In the genomic region with DNA sequence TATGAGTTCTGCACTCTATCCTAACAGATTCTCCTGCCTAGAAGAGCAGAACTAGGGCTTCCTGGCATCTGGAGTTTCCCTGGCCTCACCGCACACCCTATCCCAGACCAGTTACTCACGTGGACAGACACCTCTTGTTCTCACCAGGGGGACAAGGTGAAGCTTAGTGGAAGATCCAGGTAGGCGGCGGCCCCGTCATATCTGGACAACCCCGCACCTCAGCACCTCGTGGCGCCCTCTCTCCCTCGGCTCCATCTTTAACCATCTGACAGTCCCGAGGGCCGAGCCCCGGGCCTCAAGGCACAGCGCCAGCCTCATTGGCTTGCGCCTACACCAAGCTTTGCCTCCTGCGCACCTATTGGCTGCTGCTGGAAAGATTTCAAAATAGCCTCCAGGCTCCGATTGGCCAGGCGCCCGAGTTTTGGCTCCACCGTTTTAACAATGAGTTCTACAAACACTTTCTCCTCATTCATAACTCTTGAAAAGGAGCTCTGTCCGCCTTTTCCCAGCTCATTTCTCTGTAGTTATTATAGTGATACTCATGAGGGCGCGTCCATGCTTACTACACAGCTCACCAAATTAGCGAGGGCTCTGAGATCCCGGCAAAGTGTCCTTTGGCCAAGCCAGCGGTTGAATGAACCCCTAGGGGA, we compare ENCODE assay signal across 8 mouse cellular contexts. TPM values are rescaled to one million over a fixed set of nuclear protein-coding genes. Genes with fewer than 3 reads are reported as not detected.
DNase-seq lines count a peak whose midpoint lies in the region; ATAC-seq and TF ChIP-seq lines count a peak whose summit lies in the region.

Gene 2610318N02Rik, minus strand, starts transcription at position 297 of the 650 bp plus-strand sequence.

- 0 out of 2 replicates have a peak, but pooled peaks cover 7% of the 10 kb centered on the region for H3K4me1 ChIP-seq in forebrain, postnatal 0 days (ENCODE audit: insufficient read depth)
- H3K4me1 ChIP-seq in hindbrain, embryonic 12.5 days: peaks cover 29% of the 10 kb centered on the region

- no peaks in the 10 kb centered on the region for H3K27me3 ChIP-seq in forebrain, postnatal 0 days (ENCODE audit: insufficient read depth, low read length)
- no peaks in the 10 kb centered on the region for H3K27me3 ChIP-seq in hindbrain, embryonic 12.5 days

- H3K9ac ChIP-seq in forebrain, postnatal 0 days: peak within 1 kb of the TSS; percentile 31; the same call in 1 of the 2 replicates
- peak within 1 kb of the TSS; percentile 66 for H3K9ac ChIP-seq in hindbrain, embryonic 12.5 days

- peak within 1 kb of the TSS; percentile 53 for H3K4me2 ChIP-seq in forebrain, postnatal 0 days (ENCODE audit: low read depth)
- peak within 1 kb of the TSS; percentile 77 for H3K4me2 ChIP-seq in hindbrain, embryonic 12.5 days (replicated peaks)

- H3K27ac ChIP-seq in forebrain, postnatal 0 days (ENCODE audit: low read depth, low read length): no peak within 1 kb of the TSS
- peak within 1 kb of the TSS; percentile 66 for H3K27ac ChIP-seq in hindbrain, embryonic 12.5 days

- TF ChIP-seq CTCF in forebrain, postnatal 0 days (IDR thresholded peaks at IDR 0.05; ENCODE audit: low read depth): 0 out of 2 replicates have a peak, but pooled peaks have one; percentile 4

- H3K36me3 ChIP-seq in forebrain, postnatal 0 days (ENCODE audit: insufficient read depth): no peaks in the 10 kb centered on the region
- peaks cover 17% of the 10 kb centered on the region for H3K36me3 ChIP-seq in hindbrain, embryonic 12.5 days

- H3K9me3 ChIP-seq in forebrain, postnatal 0 days (ENCODE audit: low read length): no peaks in the 10 kb centered on the region
- H3K9me3 ChIP-seq in hindbrain, embryonic 12.5 days (replicated peaks): no peaks in the 10 kb centered on the region

- peak; percentile 89 for ATAC-seq in forebrain, postnatal 0 days
- ATAC-seq in hindbrain, embryonic 12.5 days (ENCODE audit: low FRiP score): peak; percentile 93

- DNase-seq in Muller cell, postnatal 12 days (ENCODE audit: inconsistent ontology term): peak; percentile 84
- peak; percentile 62 to 65 for DNase-seq in cerebellum, adult 18-20 months
- peak; percentile 85 for DNase-seq in forebrain, postnatal 0 days
- peak; percentile 44 to 47 for DNase-seq in layer of hippocampus, postnatal 36 days
- DNase-seq in lung, postnatal 25 days (ENCODE audit: low spot score): peak; percentile 82
- DNase-seq in ovary, postnatal 36 days (ENCODE audit: low spot score): peak; percentile 78
- DNase-seq in thymus, postnatal 25 days: peak; percentile 85

- peak within 1 kb of the TSS; percentile 27 for H3K4me3 ChIP-seq in forebrain, postnatal 0 days (ENCODE audit: low read depth, low read length)
- H3K4me3 ChIP-seq in hindbrain, embryonic 12.5 days: peak within 1 kb of the TSS; percentile 46

- under 1% methylated on average over 25 of the region's 25 CpGs for WGBS in forebrain, postnatal 0 days
- under 1% methylated on average over 25 of the region's 25 CpGs for WGBS in hindbrain, embryonic 12.5 days

RNA-seq across cellular contexts. Expression of gene 2610318N02Rik, which starts in this region (rescaled TPM):
- total RNA-seq in forebrain, postnatal 0 days (2014; rRNA removed): 3.8 and 5.4 TPM in 2 replicates
- polyA plus RNA-seq in forebrain, postnatal 0 days (2015; fragmentation: Nextera tagmentation; extraction: Ambion mirVana): 10.1 and 10.6 TPM in 2 replicates
- 55.0 and 60.0 TPM in 2 replicates for polyA plus RNA-seq in hindbrain, embryonic 12.5 days (2016; fragmentation: Nextera tagmentation; extraction: Ambion mirVana)
- 1 to 10 TPM in 1 of 2 experiments, under 1 TPM in 1; 0.94 to 1.4 TPM for total RNA-seq in layer of hippocampus, postnatal 36 days (2021)
